Mouse (Mus musculus): ENCODE measurements around the gene Olfr1361.

The Olfr1361 gene

GRCm38 (mm10) chr13:21663286-21663685, at the start of gene Olfr1361:
Gene Olfr1361, minus strand, starts transcription at chr13:21663386.
- no peak for DNase-seq

GRCm38 (mm10) chr13:21711698-21712097, 48.5 kb upstream of the Olfr1361 start:
- DNase-seq, result no peak

GRCm38 (mm10) chr13:21710821-21711525, 47.8 kb upstream of the Olfr1361 start:
- peak; percentile 64 for DNase-seq

DNA sequence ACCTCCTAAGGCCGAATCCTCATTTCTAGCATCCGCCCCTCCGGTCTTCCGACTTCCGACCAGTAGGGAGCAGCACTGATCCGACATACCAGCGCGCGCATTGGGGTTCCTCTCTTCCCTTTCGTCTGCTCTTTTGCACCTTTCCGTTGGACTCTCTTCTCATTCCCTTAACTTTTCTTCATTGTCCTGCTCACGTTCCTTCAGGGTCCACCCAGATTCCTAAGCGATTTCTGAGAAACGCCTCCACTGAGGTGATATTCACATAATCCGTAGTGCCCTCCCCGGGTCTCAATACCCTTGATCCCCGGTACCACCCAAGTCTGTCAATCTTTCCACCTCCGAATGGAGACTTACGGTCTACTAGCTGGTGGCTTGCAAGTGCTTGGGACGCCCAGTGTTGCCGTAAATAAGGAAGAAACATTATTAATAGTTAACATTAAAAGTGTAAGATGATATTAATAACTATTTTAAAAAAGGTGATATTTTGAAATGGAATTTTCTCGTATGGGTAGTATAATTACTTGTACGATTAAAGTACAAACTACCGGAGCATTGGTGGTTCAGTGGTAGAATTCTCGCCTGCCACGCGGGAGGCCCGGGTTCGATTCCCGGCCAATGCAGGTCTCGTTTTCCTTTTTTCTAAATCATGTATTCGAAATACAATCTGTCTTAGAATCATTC, 47.0 kb upstream of the Olfr1361 start:
- peak; percentile 86 for DNase-seq

GRCm38 (mm10) chr13:21706669-21707068, 43.5 kb upstream of the Olfr1361 start:
- no peak for DNase-seq

DNA sequence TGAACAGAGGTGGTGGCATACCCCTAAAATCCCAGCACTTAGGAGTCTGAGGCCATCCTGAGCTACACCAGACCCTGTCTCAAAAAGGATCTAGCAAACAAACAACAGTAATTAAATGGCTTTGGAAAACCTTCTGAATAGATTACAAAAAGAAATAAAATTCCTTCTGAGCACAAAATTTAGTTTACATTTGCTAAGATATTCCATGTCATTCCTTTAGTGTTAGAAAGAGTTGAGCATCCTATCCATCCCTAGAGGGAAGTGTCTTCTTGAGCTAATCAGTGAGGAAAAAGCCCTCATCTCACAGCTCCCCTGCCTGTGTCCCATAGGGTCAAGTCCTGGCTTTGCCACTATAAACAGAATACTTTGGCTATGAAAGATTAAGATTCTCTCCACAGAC, 34.6 kb upstream of the Olfr1361 start, which contains the start of gene Olfr1359:
TSS of gene Olfr1359 (plus strand) at position 301 of the 400 bp plus-strand sequence.
- no peak for DNase-seq

DNA sequence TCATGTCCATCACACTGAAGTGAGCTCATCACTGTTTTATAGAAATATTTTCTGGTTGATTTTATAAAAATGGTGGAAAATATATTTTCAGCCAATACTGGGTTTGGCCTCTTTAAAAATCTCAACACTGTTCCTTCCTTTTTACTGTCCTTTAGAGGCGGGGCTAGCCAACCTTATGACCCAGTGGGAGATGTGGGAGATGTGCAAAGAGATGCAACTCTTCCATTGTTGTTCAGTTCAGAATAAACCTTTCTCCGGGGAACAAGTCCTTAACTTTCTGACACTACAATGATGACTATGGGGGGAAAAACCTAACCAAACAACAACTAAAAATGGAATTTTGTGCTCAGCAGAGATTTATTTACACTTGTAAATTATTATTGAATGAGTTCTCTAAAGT, 14.1 kb upstream of the Olfr1361 start, which contains the start of gene Olfr1360:
TSS of gene Olfr1360 (minus strand) at position 101 of the 400 bp plus-strand sequence.
- DNase-seq, result no peak

- no peak for DNase-seq
Measured at GRCm38 (mm10) chr13:21642418-21642817, 20.8 kb downstream of the Olfr1361 start, which contains the start of gene Olfr11. Gene Olfr11, minus strand, starts transcription at chr13:21642518.

- no peak for DNase-seq
Measured at GRCm38 (mm10) chr13:21613922-21614321, 49.3 kb downstream of the Olfr1361 start, which contains the start of gene Olfr1362. Gene Olfr1362, minus strand, starts transcription at chr13:21614022.

Measured in right cerebral cortex, postnatal 14 days (tissue).